ENCODE assay signal across 15 mouse cellular contexts in genomic region chr2:79131743-79132517, GRCm38 (mm10).
DNase-seq lines count a peak whose midpoint lies in the region; ATAC-seq lines count a peak whose summit lies in the region.
"Had no signal": no experiment of that assay in that cellular context is flagged by ENCODE, and none has a peak within 500 bp of the region (broad histone marks: within the 10 kb centered on the region; RNA-seq: fewer than 3 reads in every experiment).

No protein-coding gene starts in this region.

- H3K27ac ChIP-seq in heart, embryonic 15.5 days, result peak overlapping the region; percentile 35; the same call in 1 of the 2 replicates
- peak overlapping the region; percentile 83 for H3K27ac ChIP-seq in liver, embryonic 16.5 days (ENCODE audit: low read length)
- no peak overlapping the region for H3K27ac ChIP-seq in stomach, embryonic 16.5 days (ENCODE audit: low read length)
- H3K27ac ChIP-seq: hindbrain, embryonic 14.5 days; limb, embryonic 15.5 days; midbrain, embryonic 13.5 days; neural tube, embryonic 13.5 days had no signal

- 54% methylated on average over 5 of the region's 5 CpGs for WGBS in heart, embryonic 15.5 days
- WGBS in liver, embryonic 16.5 days (ENCODE audit: insufficient replicate concordance), result 23% methylated on average over 5 of the region's 5 CpGs
- whole genome bisulfite sequencing in stomach, embryonic 16.5 days, result 60% methylated on average over 5 of the region's 5 CpGs

- no peak overlapping the region for H3K4me3 ChIP-seq in heart, embryonic 15.5 days
- no peak overlapping the region for H3K4me3 ChIP-seq in liver, embryonic 16.5 days (ENCODE audit: low read depth, low read length)
- H3K4me3 ChIP-seq in stomach, embryonic 16.5 days (replicated peaks; ENCODE audit: low read length), result no peak overlapping the region
- H3K4me3 ChIP-seq: limb, embryonic 15.5 days; midbrain, embryonic 13.5 days; neural tube, embryonic 13.5 days had no signal

- no peak for ATAC-seq in heart, embryonic 15.5 days (replicated peaks; ENCODE audit: insufficient number of reproducible peaks, insufficient read depth, low FRiP score, low read depth)
- ATAC-seq in liver, embryonic 16.5 days (ENCODE audit: low read depth), result peak; percentile 82
- ATAC-seq in stomach, embryonic 16.5 days (ENCODE audit: insufficient read depth, low FRiP score), result 0 out of 2 replicates have a peak, but pooled peaks have one; percentile 37
- ATAC-seq: midbrain, embryonic 13.5 days had no signal

- no peaks in the 10 kb centered on the region for H3K27me3 ChIP-seq in heart, embryonic 15.5 days
- H3K27me3 ChIP-seq in liver, embryonic 16.5 days (ENCODE audit: control insufficient read depth, insufficient read depth, low read depth, low read length), result no peaks in the 10 kb centered on the region
- H3K27me3 ChIP-seq in stomach, embryonic 16.5 days (ENCODE audit: control insufficient read depth, insufficient read depth, low read length), result no peaks in the 10 kb centered on the region
- H3K27me3 ChIP-seq: limb, embryonic 15.5 days; midbrain, embryonic 13.5 days; neural tube, embryonic 13.5 days had no signal

- no peaks in the 10 kb centered on the region for H3K9me3 ChIP-seq in heart, embryonic 15.5 days (replicated peaks)
- H3K9me3 ChIP-seq in liver, embryonic 16.5 days (replicated peaks; ENCODE audit: control insufficient read depth, low read length), result no peaks in the 10 kb centered on the region
- no peaks in the 10 kb centered on the region for H3K9me3 ChIP-seq in stomach, embryonic 16.5 days (replicated peaks; ENCODE audit: control insufficient read depth, low read length)
- H3K9me3 ChIP-seq: limb, embryonic 15.5 days; midbrain, embryonic 13.5 days; neural tube, embryonic 13.5 days had no signal

- H3K4me2 ChIP-seq in heart, embryonic 15.5 days, result no peak overlapping the region
- 0 out of 2 replicates have a peak overlapping the region, but pooled peaks have one; percentile 23 for H3K4me2 ChIP-seq in liver, embryonic 16.5 days (ENCODE audit: low read depth, low read length)
- no peak overlapping the region for H3K4me2 ChIP-seq in stomach, embryonic 16.5 days (ENCODE audit: low read depth, low read length)
- H3K4me2 ChIP-seq: hindbrain, embryonic 14.5 days; limb, embryonic 15.5 days; midbrain, embryonic 13.5 days; neural tube, embryonic 13.5 days had no signal

- no peak overlapping the region for H3K9ac ChIP-seq in heart, embryonic 15.5 days
- H3K9ac ChIP-seq in liver, embryonic 16.5 days (ENCODE audit: low read depth, low read length), result peak overlapping the region; percentile 1; the same call in 1 of the 2 replicates
- no peak overlapping the region for H3K9ac ChIP-seq in stomach, embryonic 16.5 days (ENCODE audit: low read length)
- H3K9ac ChIP-seq: hindbrain, embryonic 14.5 days; limb, embryonic 15.5 days; midbrain, embryonic 13.5 days; neural tube, embryonic 13.5 days had no signal

- DNase-seq in heart, postnatal 4 days, result no peak
- peak; percentile 66 to 72 for DNase-seq in spleen, postnatal 36 days (ENCODE audit: low spot score in 2 of 2)
- no peak for DNase-seq in spleen, adult 18-20 months
- no peak for DNase-seq in urinary bladder, postnatal 36 days (ENCODE audit: low spot score in 2 of 2)
- DNase-seq in yolk sac, embryonic 10.5 days (ENCODE audit: low spot score), result no peak
- DNase-seq: kidney, adult 2 months; layer of hippocampus, adult 9-11 months; right cerebral cortex, postnatal 14 days had no signal

- H3K36me3 ChIP-seq in heart, embryonic 15.5 days, result no peaks in the 10 kb centered on the region
- no peaks in the 10 kb centered on the region for H3K36me3 ChIP-seq in liver, embryonic 16.5 days (ENCODE audit: control insufficient read depth, insufficient read depth)
- no peaks in the 10 kb centered on the region for H3K36me3 ChIP-seq in stomach, embryonic 16.5 days (ENCODE audit: control insufficient read depth, insufficient read depth, low read length)
- H3K36me3 ChIP-seq: limb, embryonic 15.5 days; midbrain, embryonic 13.5 days; neural tube, embryonic 13.5 days had no signal

- H3K4me1 ChIP-seq in heart, embryonic 15.5 days (replicated peaks), result 0 out of 2 replicates have a peak, but pooled peaks cover 2% of the 10 kb centered on the region
- H3K4me1 ChIP-seq in liver, embryonic 16.5 days (ENCODE audit: control insufficient read depth, low read depth, low read length), result peaks cover 24% of the 10 kb centered on the region
- no peaks in the 10 kb centered on the region for H3K4me1 ChIP-seq in stomach, embryonic 16.5 days (ENCODE audit: control insufficient read depth, insufficient read depth, low read length)
- H3K4me1 ChIP-seq: limb, embryonic 15.5 days; midbrain, embryonic 13.5 days; neural tube, embryonic 13.5 days had no signal

Comparison
In these comparisons a context has a peak if more than half of its experiments do, and no peak if none do; other contexts are left out.
1. DNase-seq: peak in spleen, postnatal 36 days (2 of 2); none in heart, postnatal 4 days (single experiment), spleen, adult 18-20 months (0 of 2), urinary bladder, postnatal 36 days (0 of 2) and yolk sac, embryonic 10.5 days (single experiment).